Mouse (Mus musculus): ENCODE data around the gene Sptssa.
"Not testable (repeated sequence)": the region's sequence is repeated elsewhere in the genome, so short reads cannot be mapped to it uniquely, and the experiment has no call there.

The Sptssa gene

GRCm38 (mm10) chr12:54656396-54657171 is at the start of gene Sptssa:
Sptssa (minus strand) TSS chr12:54656573.
- peak; percentile 96 to 97 for DNase-seq (ENCODE audit: low spot score in 2 of 2)

GRCm38 (mm10) chr12:54699394-54699793 is 43.0 kb upstream of the Sptssa start:
- no peak for DNase-seq (ENCODE audit: low spot score in 2 of 2)

GRCm38 (mm10) chr12:54697791-54698250 is 41.4 kb upstream of the Sptssa start:
- peak in 1 of 2 experiments; percentile 16 for DNase-seq (ENCODE audit: low spot score in 2 of 2)

GRCm38 (mm10) chr12:54697003-54697597 is 40.7 kb upstream of the Sptssa start:
- peak; percentile 31 to 42 for DNase-seq (ENCODE audit: low spot score in 2 of 2)

GRCm38 (mm10) chr12:54696242-54697002 is 40.0 kb upstream of the Sptssa start:
- peak; percentile 91 to 95 for DNase-seq (ENCODE audit: low spot score in 2 of 2)

- DNase-seq (ENCODE audit: low spot score in 2 of 2): peak; percentile 94 to 96
Observed at GRCm38 (mm10) chr12:54695511-54696241, 39.3 kb upstream of the Sptssa start, which contains the start of gene Eapp. Eapp (minus strand) TSS chr12:54695897.

GRCm38 (mm10) chr12:54694847-54695510 is 38.6 kb upstream of the Sptssa start:
- DNase-seq (ENCODE audit: low spot score in 2 of 2): no peak

GRCm38 (mm10) chr12:54689082-54689481 is 32.7 kb upstream of the Sptssa start:
- DNase-seq (ENCODE audit: low spot score in 2 of 2): no peak

- DNase-seq (ENCODE audit: low spot score in 2 of 2): no peak
Observed at GRCm38 (mm10) chr12:54683182-54683581, 26.8 kb upstream of the Sptssa start.

GRCm38 (mm10) chr12:54676709-54677108 is 20.3 kb upstream of the Sptssa start:
- DNase-seq (ENCODE audit: low spot score in 2 of 2): no peak

GRCm38 (mm10) chr12:54675396-54675795 is 19.0 kb upstream of the Sptssa start:
- no peak for DNase-seq (ENCODE audit: low spot score in 2 of 2)

- DNase-seq (ENCODE audit: low spot score in 2 of 2): no peak
Observed at GRCm38 (mm10) chr12:54671262-54671661, 14.9 kb upstream of the Sptssa start.

GRCm38 (mm10) chr12:54668141-54668540 is 11.8 kb upstream of the Sptssa start:
- DNase-seq (ENCODE audit: low spot score in 2 of 2): no peak

- DNase-seq (ENCODE audit: low spot score in 2 of 2): no peak
Observed at GRCm38 (mm10) chr12:54665526-54665925, 9.2 kb upstream of the Sptssa start.

- not testable (repeated sequence) for DNase-seq (ENCODE audit: low spot score in 2 of 2)
Observed at GRCm38 (mm10) chr12:54661470-54661869, 5.1 kb upstream of the Sptssa start.

GRCm38 (mm10) chr12:54659901-54660300 is 3.5 kb upstream of the Sptssa start:
- DNase-seq (ENCODE audit: low spot score in 2 of 2): no peak

GRCm38 (mm10) chr12:54658425-54659092 is 2.2 kb upstream of the Sptssa start:
- no peak for DNase-seq (ENCODE audit: low spot score in 2 of 2)

- no peak for DNase-seq (ENCODE audit: low spot score in 2 of 2)
Observed at GRCm38 (mm10) chr12:54657951-54658350, 1.6 kb upstream of the Sptssa start.

GRCm38 (mm10) chr12:54657226-54657625 is 853 bp upstream of the Sptssa start:
- no peak for DNase-seq (ENCODE audit: low spot score in 2 of 2)

GRCm38 (mm10) chr12:54656039-54656395 is 356 bp downstream of the Sptssa start:
- DNase-seq (ENCODE audit: low spot score in 2 of 2): no peak
